Mouse (Mus musculus) stomach, embryonic 14.5 days (tissue): ENCODE results near the gene Gramd4. TPM values are rescaled to one million over a fixed set of nuclear protein-coding genes. Genes with fewer than 3 reads are reported as not detected.

Experiments used
- ATAC-seq: fragments of 200-750 bp; cut with Nextera tagmentation; 2 replicates; pipeline ENCODE4 v1.8.0; 2017; ENCODE audit warnings: low read depth, moderate TSS enrichment; ENCODE audit not compliant: insufficient number of reproducible peaks, insufficient read depth, low FRiP score
- H3K27ac ChIP-seq: fragments of 300-500 bp; sonication (generic); 2 replicates; pipeline ENCODE4 v1.5.1; 2014; ENCODE audit warnings: mild to moderate bottlenecking, low read length, moderate library complexity, mixed read lengths
- H3K27me3 ChIP-seq: fragments of 300-500 bp; sonication (generic); 2 replicates; pipeline ENCODE4 v1.6.1; 2014; ENCODE audit warnings: low read length, control low read depth, mixed read lengths; ENCODE audit not compliant: control insufficient read depth, insufficient read depth
- H3K36me3 ChIP-seq: fragments of 300-500 bp; sonication (generic); 2 replicates; pipeline ENCODE4 v1.6.1; 2014; ENCODE audit warnings: mild to moderate bottlenecking, control low read depth, low read length, moderate library complexity, mixed read lengths; ENCODE audit not compliant: control insufficient read depth, insufficient read depth
- H3K4me1 ChIP-seq: fragments of 300-500 bp; sonication (generic); 2 replicates; pipeline ENCODE4 v1.6.1; 2014; ENCODE audit warnings: low read length, control low read depth, mixed read lengths; ENCODE audit not compliant: control insufficient read depth, insufficient read depth
- H3K4me2 ChIP-seq: fragments of 300-500 bp; sonication (generic); replicated peaks from 2 replicates; pipeline ENCODE4 v1.6.1; 2014; ENCODE audit warnings: low read depth, low read length, control low read depth
- H3K4me3 ChIP-seq: fragments of 300-500 bp; sonication (generic); 2 replicates; pipeline ENCODE4 v1.5.1; 2014; ENCODE audit warnings: low read depth, low read length, control low read depth
- H3K9ac ChIP-seq: fragments of 300-500 bp; sonication (generic); replicated peaks from 2 replicates; pipeline ENCODE4 v1.6.1; 2014; ENCODE audit warnings: low read depth, mild to moderate bottlenecking, control low read depth, low read length, moderate library complexity, mixed read lengths
- H3K9me3 ChIP-seq: fragments of 300-500 bp; sonication (generic); 2 replicates; pipeline ENCODE4 v1.6.1; 2016; ENCODE audit warnings: low read depth, low read length, control low read depth; ENCODE audit not compliant: control insufficient read depth
- WGBS: fragments of 180-500 bp; shearing (Covaris S2); extraction: QIAGEN DNeasy Blood & Tissue Kit; methylation state at CpG from one replicate; pipeline ENCODE4 v1.1.7; 2014; 5-methylcytosine and 5-hydroxymethylcytosine counted together
- polyA plus RNA-seq: library from polyadenylated mRNA; unstranded; fragments of >200 nt; fragmentation: Nextera tagmentation; extraction: Ambion mirVana; gene quantifications from 2 replicates; pipeline ENCODE4 v1.2.1, GENCODE M21; 2014

Gramd4 gene
- polyA plus RNA-seq, 1 experiment from 2014 or later = 7.2 TPM

GRCm38 (mm10) chr15:86086291-86086706 is 28.8 kb downstream of the Gramd4 start:
- Histone ChIP-seq H3K4me2 (0 out of 2 replicates have a peak overlapping the region, but pooled peaks have one; percentile 12), H3K27me3 (no peaks in the 10 kb centered on the region), H3K36me3 (no peaks in the 10 kb centered on the region), H3K4me3 (no peak overlapping the region), H3K27ac (peak overlapping the region; percentile 72), H3K4me1 (peaks cover 57% of the 10 kb centered on the region), H3K9ac (no peak overlapping the region), H3K9me3 (no peaks in the 10 kb centered on the region)
- 60% methylated on average over 8 of the region's 8 CpGs for WGBS
- no peak for ATAC-seq

DNA sequence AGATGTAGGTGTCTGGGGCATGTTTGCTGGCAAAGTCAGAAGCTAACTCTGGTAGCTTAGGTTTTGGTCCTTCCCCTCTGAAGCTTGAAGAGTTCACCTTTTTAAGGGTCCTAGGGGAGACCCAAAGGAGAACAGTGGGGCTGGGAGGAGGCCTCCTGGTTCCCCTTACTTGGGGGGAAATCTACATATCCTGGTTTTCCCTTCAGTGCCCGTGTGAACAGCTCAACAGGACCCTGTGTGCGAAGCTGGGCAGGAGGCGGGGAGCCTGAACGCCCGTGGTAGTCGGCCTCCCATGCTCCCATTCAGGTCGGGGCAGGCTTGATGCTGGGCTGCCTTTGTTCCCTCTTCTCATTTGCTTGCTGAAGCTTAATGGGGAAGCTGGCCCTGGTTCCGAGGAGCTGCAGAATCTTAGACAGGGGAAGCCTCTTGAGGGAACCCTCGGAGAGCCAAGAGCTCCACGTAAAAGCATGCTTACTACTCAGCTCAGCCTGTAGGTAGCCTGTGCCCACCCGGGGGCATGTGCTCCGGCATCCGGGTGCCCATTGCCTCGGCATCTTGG is 30.2 kb downstream of the Gramd4 start:
- WGBS = 62% methylated on average over 14 of the region's 14 CpGs
- H3K36me3 ChIP-seq = no peaks in the 10 kb centered on the region
- no peaks in the 10 kb centered on the region for H3K27me3 ChIP-seq
- H3K4me3 ChIP-seq = no peak overlapping the region
- peaks cover 61% of the 10 kb centered on the region for H3K4me1 ChIP-seq
- no peak for ATAC-seq
- no peak overlapping the region for H3K4me2 ChIP-seq
- peak overlapping the region; percentile 49; the same call in 1 of the 2 replicates for H3K27ac ChIP-seq
- no peak overlapping the region for H3K9ac ChIP-seq
- H3K9me3 ChIP-seq = no peaks in the 10 kb centered on the region

DNA sequence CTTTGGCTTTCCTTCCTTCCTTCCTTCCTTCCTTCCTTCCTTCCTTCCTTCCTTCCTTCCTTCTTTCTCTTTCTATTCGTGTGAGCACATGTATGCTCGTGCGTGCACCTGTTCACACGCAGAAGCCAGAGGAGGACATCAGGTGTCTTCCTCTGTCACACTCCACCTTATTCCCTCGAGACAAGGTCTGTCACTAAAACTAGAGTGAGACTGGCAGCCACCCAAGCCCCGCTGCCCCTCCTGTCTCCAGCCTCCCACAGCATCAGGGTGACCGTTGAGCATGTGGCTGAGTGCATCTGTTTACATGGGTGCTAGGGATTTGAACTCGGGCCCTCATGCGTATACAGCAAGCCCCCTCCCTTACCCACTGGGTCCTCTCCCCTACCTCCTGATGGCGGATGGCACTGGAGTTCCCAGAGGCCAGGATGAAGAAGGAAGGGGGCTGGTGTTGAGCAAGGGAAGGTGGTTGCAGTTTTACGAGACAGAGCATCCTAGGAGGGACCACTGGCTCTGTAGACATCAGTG is 30.8 kb downstream of the Gramd4 start:
- no peak for ATAC-seq
- no peak overlapping the region for H3K4me3 ChIP-seq
- no peak overlapping the region for H3K4me2 ChIP-seq
- H3K9me3 ChIP-seq = no peaks in the 10 kb centered on the region
- WGBS = 89% methylated on average over 11 of the region's 11 CpGs
- no peaks in the 10 kb centered on the region for H3K36me3 ChIP-seq
- peaks cover 61% of the 10 kb centered on the region for H3K4me1 ChIP-seq
- H3K27ac ChIP-seq = no peak overlapping the region
- H3K27me3 ChIP-seq = no peaks in the 10 kb centered on the region
- no peak overlapping the region for H3K9ac ChIP-seq

DNA sequence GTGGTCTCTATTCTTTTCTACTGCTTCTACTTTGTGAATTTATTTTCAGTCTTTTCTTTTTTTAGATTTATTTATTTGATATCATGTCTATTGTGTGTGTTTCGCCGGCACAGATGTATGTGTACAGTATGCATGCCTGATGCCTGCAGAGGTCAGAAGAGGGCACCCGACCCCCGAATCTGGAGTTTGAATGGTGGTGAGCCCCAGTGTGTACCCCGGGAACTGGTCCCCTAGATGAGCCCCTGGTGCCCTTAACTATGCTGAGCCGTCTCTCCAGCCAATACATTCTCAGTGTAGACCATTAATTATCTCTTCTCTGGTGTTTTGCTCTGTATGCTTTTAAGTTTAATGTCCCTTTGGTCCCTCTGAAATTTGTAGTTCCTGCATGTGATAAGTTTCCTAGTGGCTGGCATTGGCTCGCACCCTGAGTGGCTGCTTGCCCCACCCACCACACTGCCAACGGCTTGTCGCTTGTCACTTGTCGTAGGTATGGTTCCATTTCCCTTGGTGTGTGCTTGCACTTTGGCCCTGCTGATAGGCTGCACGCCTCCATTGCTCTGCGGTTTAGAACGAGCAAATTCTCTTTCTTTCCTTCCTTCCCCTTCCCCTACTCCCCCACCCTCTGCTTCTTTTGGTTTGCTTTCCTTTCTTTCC is 31.7 kb downstream of the Gramd4 start:
- 64% methylated on average over 13 of the region's 13 CpGs for WGBS
- Histone ChIP-seq H3K4me3 (no peak overlapping the region), H3K36me3 (no peaks in the 10 kb centered on the region), H3K9me3 (no peaks in the 10 kb centered on the region), H3K4me1 (peaks cover 53% of the 10 kb centered on the region), H3K9ac (no peak overlapping the region), H3K27ac (peak overlapping the region; percentile 59), H3K4me2 (no peak overlapping the region), H3K27me3 (no peaks in the 10 kb centered on the region)
- ATAC-seq = no peak

- no peak overlapping the region for H3K9ac ChIP-seq
Measured at GRCm38 (mm10) chr15:86089991-86090529, 32.6 kb downstream of the Gramd4 start.

DNA sequence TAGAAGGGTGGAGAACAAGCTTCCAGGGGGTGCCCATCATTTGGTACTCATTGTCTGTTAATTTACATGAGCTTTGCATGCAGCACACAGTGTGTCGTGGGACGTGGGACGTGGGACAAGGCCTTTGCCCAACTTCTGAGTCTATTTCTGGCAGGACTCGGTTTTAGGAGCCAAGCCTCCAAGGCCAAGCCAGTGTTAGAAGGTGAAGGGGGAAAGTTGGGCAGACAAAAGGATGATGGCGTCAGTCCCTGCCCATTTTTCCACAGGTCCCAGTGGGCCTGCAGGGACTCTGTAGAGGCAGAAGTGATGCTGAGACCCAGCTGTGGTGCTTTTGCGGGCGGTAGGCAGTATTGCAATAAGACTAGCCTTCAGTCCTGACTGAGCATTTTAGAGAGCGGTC is 33.1 kb downstream of the Gramd4 start:
- Histone ChIP-seq H3K4me3 (no peak overlapping the region), H3K9me3 (no peaks in the 10 kb centered on the region), H3K9ac (no peak overlapping the region), H3K36me3 (no peaks in the 10 kb centered on the region), H3K27me3 (no peaks in the 10 kb centered on the region), H3K27ac (peak overlapping the region; percentile 59; the same call in 1 of the 2 replicates), H3K4me2 (no peak overlapping the region), H3K4me1 (peaks cover 48% of the 10 kb centered on the region)
- 88% methylated on average over 8 of the region's 8 CpGs for WGBS
- ATAC-seq = no peak

More at GRCm38 (mm10) chr15:86089991-86090529, 32.6 kb downstream of the Gramd4 start:
- H3K4me3 ChIP-seq = no peak overlapping the region
- H3K36me3 ChIP-seq = no peaks in the 10 kb centered on the region
- peaks cover 53% of the 10 kb centered on the region for H3K4me1 ChIP-seq
- ATAC-seq = peak; percentile 16; the same call in 1 of the 2 replicates
- peak overlapping the region; percentile 59 for H3K27ac ChIP-seq
- H3K4me2 ChIP-seq = no peak overlapping the region
- no peaks in the 10 kb centered on the region for H3K9me3 ChIP-seq
- no peaks in the 10 kb centered on the region for H3K27me3 ChIP-seq
- 29% methylated on average over 11 of the region's 11 CpGs for WGBS

DNA sequence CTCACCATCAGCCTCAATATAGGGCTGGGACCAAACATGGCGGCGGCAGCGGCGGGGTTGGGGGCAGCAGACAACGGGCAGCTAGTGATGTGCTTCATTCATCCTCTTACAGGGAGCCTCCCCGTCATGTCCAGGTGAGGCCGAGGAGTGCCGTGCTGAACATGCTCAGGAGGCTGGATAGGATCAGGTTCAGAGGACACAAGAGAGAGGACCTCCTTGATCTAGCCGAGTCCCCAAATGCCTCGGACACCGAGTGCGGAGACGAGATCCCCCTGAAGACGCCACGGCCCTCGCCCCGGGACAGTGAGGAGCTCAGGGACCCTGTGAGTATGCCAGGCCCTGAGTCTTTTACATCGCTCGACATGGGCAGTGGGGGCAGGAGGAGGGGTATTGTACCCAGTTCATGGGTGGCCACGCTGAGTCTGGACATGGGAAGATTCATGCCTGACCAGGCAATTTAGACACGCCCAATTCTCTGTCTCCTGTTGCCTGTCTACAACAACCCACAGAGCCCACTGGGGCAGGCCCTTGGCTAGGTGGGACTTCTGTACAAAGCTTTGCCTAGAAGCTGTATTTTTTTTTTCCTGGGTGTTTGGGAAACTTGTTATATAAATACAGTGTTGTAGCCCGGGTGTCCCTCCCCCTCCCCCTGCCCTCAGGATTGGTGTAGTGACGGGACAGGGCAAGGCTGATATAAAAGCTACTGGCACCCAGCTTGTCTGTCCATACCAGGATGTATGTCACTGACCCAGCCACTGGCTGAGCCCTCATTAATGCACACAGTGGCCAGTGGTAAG is 33.9 kb downstream of the Gramd4 start:
- H3K9me3 ChIP-seq = no peaks in the 10 kb centered on the region
- 90% methylated on average over 23 of the region's 23 CpGs for WGBS
- peaks cover 40% of the 10 kb centered on the region for H3K4me1 ChIP-seq
- H3K27me3 ChIP-seq = no peaks in the 10 kb centered on the region
- H3K9ac ChIP-seq = no peak overlapping the region
- H3K27ac ChIP-seq = peak overlapping the region; percentile 21; the same call in 1 of the 2 replicates
- H3K4me2 ChIP-seq = no peak overlapping the region
- no peak for ATAC-seq
- H3K36me3 ChIP-seq = no peaks in the 10 kb centered on the region
- no peak overlapping the region for H3K4me3 ChIP-seq

DNA sequence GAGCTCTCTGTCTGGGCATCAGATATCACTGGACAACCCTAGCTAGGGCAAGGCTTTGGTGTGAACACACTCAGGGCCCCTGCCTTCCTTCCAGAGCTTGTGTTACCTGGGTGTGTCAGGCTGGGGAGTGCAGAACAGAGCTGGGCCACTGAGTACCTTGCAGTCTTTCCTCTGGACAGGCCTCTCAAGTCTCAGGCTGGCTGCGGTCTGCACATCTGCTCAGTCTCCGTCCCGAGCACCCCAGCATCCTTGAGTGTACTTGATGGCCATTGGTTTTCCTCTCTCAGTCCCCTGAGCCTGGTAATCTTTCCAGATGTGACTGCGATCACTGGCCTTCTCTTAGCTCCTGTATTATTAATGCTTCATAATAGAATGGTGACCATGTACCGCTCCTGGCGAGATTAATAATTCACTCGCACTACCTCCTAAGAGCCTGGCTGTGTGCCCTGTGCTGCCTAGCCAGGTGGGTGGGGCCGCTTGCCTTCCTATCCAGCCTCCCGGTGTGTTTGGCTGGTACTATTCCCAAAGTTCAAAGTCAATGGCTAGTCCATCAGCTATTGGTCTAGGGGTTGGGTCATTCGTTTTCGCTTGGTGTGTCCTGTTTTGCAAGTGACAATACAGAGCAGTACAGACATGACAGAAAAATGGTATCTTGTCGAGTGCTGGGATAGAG is 34.6 kb downstream of the Gramd4 start:
- no peaks in the 10 kb centered on the region for H3K9me3 ChIP-seq
- H3K4me3 ChIP-seq = no peak overlapping the region
- no peaks in the 10 kb centered on the region for H3K36me3 ChIP-seq
- H3K27ac ChIP-seq = peak overlapping the region; percentile 23; the same call in 1 of the 2 replicates
- H3K9ac ChIP-seq = no peak overlapping the region
- peaks cover 34% of the 10 kb centered on the region for H3K4me1 ChIP-seq
- WGBS = 86% methylated on average over 12 of the region's 12 CpGs
- H3K4me2 ChIP-seq = no peak overlapping the region
- no peak for ATAC-seq
- no peaks in the 10 kb centered on the region for H3K27me3 ChIP-seq
